Mouse (Mus musculus): ENCODE results near the gene Ncln.

Ncln gene

GRCm38 (mm10) chr10:81513798-81514197, 17.6 kb upstream of the Ncln start:
- no peak for DNase-seq (ENCODE audit: low read depth, low spot score)

DNA sequence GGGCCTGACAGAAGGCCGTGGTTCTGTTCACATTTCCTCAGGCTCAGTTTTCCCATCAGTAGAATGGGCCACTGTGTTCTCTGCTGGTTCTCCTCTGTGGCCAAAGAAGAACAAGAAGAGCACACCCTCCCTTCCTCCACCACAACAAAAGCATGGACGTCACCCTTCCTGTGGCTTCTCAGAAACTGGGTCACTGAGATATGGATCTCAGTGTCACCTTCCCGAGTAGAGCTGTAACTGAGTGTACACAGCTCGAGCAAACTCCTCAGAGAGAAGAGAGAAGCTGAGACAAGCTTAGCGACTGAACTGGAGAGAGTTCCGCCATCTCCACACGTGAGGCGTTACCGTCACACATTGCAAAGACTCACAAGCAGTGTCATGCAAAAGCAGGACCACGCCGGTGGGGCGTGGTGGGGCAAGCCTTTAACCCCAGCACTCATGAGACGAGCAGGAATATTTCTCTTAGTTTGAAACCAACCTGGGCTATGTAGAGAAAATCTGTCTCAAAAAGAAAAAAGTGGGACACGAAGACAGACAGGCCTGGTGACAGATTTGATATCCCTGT, 14.1 kb upstream of the Ncln start:
- DNase-seq (ENCODE audit: low read depth, low spot score) = no peak

GRCm38 (mm10) chr10:81507691-81508489, 11.7 kb upstream of the Ncln start:
- peak; percentile 63 for DNase-seq (ENCODE audit: low read depth, low spot score)

GRCm38 (mm10) chr10:81507095-81507494, 10.9 kb upstream of the Ncln start:
- DNase-seq (ENCODE audit: low read depth, low spot score) = no peak

DNA sequence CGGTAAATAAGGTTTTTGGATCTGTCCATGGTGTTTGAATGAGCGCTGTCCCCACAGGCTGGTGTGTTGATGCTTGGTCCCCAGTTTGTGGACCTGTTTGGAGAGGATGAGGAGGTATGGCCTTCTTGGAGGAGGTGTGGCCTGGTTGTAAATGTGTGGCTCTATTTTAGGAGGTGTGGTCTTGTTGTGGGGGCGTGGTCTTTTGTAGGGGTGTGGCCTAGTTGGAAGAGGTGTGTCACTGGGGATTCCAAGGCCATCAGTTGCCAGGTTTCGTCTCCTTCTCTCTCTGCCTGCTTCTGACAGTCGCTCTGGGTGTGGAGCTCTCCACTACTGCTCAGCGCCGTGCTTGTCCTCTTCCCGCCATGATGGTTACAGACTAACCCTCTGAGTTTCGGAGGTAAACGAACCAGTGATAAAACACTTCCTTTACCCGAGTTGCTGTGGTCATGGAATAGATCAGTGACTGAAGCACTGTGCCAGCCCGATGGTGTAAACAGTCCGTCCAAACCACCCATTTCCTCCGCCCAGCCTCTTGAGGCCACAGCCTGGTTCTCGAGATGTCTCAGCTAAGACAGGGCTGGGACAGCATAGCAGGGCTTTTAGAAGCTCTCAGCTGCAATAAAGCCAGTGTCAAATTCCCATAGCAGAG, 8.9 kb upstream of the Ncln start:
- no peak for DNase-seq (ENCODE audit: low read depth, low spot score)

GRCm38 (mm10) chr10:81502658-81503057, 6.5 kb upstream of the Ncln start:
- no peak for DNase-seq (ENCODE audit: low read depth, low spot score)

DNA sequence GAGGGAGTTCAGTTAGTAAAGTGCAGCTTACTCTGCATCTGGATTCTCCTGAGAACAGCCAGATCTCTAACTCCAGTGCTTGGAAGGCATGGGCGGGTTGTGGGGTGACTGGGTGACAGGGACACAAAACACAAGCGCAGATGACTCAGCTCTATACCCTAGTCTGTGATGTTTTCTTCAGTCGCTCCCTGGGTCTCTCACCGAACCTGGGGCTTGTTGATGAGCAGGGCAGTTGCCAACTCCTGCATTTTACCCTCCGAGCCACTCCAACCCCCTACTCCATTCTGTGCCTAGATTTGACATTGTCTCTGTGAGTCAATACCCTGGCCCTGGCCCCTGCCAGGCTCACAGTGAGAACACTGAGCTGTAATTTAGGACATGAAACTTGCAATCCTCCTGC, 5.7 kb upstream of the Ncln start:
- no peak for DNase-seq (ENCODE audit: low read depth, low spot score)

DNA sequence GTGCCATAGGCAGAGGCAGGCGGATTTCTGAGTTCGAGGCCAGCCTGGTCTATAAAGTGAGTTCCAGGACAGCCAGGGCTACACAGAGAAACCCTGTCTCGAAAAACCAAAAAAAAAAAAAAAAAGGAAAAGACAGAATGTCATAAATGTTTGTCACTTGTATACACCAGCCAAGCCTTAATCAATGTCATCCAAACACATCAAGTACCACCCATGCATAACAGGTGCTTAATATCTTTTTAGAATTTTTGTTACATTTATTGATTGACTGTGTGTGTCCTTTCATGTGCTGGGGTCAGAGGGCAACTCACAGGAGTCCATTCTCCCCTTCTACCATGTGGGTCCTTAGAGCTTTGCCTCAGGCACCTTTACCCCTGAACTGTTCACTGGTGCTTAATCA, 3.8 kb upstream of the Ncln start, which contains the start of gene S1pr4:
S1pr4 (minus strand) TSS at position 101 of the 400 bp plus-strand sequence.
- no peak for DNase-seq (ENCODE audit: low read depth, low spot score)

DNA sequence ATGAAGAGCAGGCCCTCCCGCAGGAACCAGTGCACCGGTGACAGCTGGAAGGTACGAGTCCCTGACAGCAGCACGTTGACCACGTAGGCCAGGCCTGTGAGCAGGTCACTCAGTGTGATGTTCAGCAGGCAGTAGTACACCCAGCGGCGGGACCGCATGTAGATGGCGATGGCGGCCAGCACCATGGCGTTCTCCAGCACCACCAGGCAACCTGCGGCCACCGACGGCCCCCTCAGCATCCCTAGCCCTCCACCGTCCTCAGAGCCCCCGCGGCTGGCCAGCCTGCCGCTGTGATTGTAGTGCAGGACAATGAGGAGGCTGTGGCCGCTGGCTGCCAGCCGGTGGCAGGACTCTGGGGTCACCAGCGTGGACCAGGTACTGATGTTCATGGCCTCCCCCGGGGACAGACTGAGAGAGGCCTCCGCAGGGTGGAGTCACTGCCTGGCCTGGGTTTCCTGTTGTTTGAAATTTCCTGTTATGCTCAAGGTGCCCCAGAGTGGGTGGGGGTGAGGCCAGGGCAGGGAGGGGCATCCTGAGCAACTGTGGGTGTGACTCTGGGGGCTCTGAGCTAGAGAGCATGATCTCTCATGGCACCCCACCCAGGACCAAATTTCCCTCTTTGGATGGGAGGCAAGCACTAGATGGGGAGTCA, 3.2 kb upstream of the Ncln start:
- no peak for DNase-seq (ENCODE audit: low read depth, low spot score)

GRCm38 (mm10) chr10:81498316-81499249, 2.4 kb upstream of the Ncln start:
- no peak for DNase-seq (ENCODE audit: low read depth, low spot score)

DNA sequence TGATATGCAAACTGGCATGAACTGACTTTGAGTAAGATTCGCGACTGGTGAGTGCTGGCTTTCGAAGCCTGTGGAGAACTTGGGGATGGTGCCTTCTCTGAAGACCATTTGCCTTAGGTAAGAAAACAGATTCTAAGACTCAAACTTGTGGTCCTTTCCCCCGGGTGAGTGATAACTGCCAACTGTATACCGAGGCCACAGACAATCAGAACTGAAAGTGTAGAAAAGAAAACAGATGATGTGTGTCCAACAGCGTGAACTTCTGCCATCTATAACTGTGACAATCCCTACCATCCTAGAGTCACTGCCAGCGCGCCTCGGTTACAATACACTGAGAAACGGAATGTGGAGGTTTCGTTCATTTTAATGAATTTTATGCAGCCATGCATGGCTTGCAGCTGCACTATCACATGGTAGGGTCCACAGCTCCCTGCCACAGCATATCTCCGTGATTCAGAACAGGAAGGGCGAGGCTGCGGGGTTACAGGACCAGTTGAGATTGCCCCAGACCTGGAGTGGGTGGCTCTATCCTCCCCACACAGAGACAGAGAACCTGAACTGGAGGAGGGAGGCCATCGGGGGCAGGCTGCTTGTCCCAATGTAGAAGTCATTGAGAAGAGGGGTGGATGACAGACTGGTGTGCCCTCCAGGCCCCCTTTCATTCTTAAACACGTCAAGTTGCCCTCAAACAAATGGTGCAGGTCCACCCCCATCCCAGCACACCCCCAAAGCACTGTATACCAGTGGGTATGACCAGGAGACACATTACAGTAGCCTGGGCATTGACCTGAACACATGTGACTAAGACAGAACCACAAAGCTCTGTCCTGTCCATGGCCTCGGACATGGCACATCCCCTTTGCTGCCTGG, 1.4 kb upstream of the Ncln start:
- no peak for DNase-seq (ENCODE audit: low read depth, low spot score)

GRCm38 (mm10) chr10:81496969-81497368, 777 bp upstream of the Ncln start:
- DNase-seq (ENCODE audit: low read depth, low spot score) = no peak

DNA sequence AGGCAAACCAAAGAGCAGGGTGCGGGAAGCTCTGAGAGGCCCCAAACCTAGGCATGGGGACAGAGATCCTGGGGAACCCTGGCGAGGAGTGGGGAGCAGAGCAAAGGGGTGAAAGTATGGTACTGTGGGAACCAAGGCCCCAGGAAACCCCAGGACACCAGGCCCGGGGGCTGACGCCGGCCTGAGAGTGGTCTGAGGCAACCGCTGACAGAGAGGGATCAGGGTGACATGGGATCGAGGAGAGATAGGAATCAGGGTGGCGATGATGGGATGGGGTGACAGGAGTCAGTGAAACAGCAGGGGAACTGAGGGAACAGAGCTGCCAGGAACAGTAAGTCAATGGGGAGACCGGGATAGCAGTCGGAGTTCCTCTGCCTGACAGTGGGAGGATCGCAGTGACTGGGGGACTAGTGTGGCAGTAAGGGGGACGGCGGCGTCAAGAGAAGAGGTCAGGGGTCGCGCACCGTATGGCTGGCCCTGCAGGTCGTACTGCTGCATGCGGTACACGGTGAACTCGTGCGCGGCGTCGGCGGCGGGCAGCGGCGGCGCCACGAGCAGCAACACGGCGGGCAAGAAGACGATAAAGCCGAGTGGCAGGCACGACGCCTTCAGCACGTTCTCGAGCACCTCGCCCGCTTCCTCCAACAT, 452 bp downstream of the Ncln start:
- DNase-seq (ENCODE audit: low read depth, low spot score) = no peak

DNA sequence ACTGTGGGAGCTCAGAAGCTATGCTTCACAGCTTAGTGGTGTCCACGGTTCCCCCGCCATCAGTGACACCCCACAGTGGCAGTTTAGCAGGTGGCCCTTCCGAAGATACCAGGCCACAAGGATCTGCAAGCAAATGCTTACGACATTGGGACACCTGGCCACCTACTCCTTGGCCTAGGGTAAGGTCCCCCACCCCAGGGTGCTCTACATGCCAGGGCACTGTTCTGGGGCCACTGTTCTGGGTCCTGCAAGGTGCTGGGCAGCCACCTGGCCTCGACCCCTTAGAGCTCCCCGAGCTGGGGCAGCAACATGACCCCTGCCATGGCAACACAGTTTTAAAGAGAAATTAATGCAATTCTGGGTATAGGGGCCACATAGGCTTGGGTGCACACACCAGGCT, 1.0 kb downstream of the Ncln start:
- no peak for DNase-seq (ENCODE audit: low read depth, low spot score)

- no peak for DNase-seq (ENCODE audit: low read depth, low spot score)
These were observed 1.7 kb downstream of the Ncln start for GRCm38 (mm10) chr10:81494260-81495041.

GRCm38 (mm10) chr10:81493601-81494220, 2.5 kb downstream of the Ncln start:
- DNase-seq (ENCODE audit: low read depth, low spot score) = no peak

DNA sequence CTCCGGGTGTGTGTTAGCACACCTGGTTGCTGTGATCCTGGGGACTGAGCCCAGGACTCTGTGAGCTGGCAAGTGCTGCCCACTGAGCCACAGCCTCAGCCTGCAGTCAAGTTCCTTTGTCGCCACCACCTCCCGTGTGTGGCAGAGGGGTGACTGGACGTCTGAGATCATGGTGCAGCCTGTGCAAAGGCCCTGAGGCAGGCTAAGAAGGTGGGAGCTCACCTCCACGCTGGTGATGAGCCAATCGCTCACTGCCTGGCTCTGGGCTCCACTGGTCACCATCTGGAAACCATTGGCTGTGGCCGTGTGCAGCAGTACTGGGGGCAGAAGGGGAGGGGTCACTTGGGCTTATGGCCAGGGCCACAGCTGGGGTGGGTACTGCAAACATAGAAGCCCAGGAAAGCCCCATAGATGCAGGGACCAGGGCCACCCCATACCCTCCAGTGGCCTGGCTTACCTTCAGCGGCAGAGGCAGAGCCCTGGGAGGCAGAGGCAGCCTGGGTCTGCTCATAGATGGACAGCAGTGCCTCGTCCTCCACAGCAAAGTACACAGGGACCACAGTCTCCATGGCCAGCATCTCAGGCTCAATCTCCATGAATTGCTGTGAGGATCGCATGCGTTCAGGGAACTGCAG, 3.5 kb downstream of the Ncln start:
- no peak for DNase-seq (ENCODE audit: low read depth, low spot score)

GRCm38 (mm10) chr10:81491018-81491417, 5.2 kb downstream of the Ncln start:
- no peak for DNase-seq (ENCODE audit: low read depth, low spot score)

Measured in WW6 (cell line).